Mouse (Mus musculus) mouse trophoblast stem cell (cell line): ENCODE measurements at regions not wholly inside any gene's neighbourhood (a gene's known extent, or its start where the extent isn't known, plus 50 kb on each side); places are given as distances from the start of the nearest gene placed in this dataset.

Experiments used
- in situ Hi-C, 2 experiments: fragments of 300-500 bp; cut with MseI, MboI; formaldehyde crosslinking; loops; 2 replicates in 1 of 2; 3 replicates in 1 of 2; pipeline ENCODE4 v1.15.1; 2025

- in situ Hi-C loops: no loop called here
These were observed 470.5 kb upstream of the Kif2a start for GRCm38 (mm10) chr13:107492448-107492847.

DNA sequence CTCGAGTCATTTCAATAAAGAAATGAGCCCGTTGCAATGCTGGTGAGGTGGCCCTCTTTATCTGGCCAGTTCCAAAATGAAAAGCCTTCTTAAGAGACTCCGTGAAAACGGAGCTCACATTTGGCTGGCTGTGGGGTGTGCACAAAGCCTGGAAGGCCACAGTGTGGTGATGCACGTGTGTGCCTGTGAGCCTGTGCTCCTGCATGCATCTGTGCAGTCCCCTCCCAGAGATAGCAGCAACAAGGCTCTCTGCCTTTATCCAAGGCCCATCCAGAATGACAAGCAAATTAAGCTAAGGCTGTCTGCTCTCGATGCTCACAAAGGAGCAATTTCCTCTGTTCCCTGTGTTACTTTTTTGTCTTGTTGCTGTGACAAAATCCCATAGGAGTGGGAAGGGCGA is 469.5 kb upstream of the Kif2a start:
- in situ Hi-C loops: no loop called here

- in situ Hi-C loops: no loop called here
These were observed 463.6 kb upstream of the Kif2a start for GRCm38 (mm10) chr13:107485400-107486017.

DNA sequence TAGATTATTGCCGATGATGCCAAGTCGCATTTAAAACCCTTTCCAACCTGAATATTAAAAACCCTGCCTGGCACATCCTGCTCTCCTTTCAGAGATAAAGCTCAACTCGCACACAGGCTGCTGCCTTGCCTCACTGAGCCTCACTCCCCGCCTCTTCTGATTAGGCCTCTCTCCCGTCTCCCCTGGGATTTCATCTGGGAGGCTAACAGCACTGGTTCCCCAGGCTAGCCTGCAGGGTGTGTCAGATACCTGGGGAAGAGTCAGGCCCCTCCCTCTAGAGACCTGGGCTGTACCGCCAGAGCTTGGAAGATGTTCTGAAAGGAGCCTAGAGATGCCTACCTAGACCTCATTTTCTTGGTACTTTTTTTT is 462.7 kb upstream of the Kif2a start:
- in situ Hi-C loops: no loop called here

- in situ Hi-C loops: no loop called here
These were observed 462.2 kb upstream of the Kif2a start for GRCm38 (mm10) chr13:107483967-107484629.

DNA sequence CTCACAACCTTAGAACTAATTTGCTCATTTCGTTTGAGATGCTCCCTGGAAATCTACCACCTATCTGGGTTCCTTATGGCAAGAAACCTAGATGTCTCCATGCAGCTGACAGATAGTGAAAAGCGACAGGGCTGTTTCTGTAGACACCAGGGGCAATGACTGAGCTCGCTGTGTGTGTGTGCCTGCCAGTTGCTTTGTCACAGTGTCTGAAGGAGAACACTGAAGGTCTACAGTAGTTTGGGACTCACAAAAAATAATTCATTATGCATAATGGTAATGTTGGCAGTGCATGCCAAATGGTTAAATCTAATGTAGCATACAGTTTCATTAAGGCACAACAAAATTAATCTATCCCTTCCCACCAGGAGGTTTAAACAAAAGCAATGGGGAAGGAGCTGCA is 453.2 kb upstream of the Kif2a start:
- in situ Hi-C loops: no loop called here

DNA sequence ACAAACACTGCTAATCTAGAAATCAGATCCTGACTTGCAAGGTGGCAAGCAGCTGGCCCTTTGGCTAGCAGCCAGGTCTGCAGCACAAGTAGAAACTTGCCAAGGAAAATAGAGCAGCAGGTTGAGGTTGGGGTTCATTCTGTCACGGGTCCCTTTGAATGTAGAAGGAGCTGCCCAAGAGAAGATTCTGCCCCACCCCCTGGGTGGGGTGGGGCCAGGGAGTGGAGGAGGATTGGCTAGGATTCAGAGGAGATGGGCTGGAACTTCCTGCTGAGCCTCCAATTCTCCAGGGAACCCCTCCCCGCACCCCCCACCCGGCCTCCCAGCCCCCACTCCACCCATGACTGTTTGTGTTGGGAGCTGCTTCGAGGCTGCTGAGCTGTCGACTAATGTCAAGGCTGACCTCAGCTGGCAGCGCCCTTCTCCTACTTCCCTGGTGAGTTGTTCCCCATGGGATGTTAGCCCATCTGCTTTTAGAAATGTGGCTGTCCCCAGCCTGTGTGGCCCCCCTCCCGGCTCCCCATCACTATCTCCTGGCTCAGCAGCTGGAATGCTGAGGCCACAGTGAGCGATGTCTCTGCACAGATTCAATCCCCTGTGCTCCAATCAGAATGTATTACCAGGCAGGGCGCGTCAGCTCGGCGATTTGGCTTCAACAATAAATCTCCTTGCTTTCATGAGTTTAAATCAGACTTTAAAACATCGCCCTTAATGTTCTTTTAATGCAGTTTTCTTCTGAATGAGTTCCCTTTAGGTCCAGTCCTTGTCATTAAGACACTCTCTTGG is 447.8 kb upstream of the Kif2a start:
- in situ Hi-C loops: no loop called here

DNA sequence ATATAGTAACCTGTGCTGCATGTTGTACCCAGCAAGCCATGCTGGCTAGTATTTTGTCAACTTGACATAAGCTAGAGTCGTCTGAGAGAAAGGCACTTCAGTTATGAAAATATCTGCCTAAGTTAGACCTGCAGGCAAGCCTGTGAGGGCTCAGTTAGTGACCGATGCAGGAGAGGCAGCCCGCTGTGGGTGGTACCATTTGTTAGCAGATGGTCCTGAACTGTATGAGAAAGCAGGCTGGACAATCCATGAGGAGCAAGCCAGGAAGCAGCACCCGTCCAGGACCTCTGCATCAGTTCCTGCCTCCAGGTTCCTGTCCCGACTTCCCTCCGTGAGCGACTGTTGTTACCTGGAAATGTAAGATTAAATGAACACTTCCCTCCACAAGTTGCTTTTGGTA is 440.9 kb upstream of the Kif2a start:
- in situ Hi-C loops: no loop called here

DNA sequence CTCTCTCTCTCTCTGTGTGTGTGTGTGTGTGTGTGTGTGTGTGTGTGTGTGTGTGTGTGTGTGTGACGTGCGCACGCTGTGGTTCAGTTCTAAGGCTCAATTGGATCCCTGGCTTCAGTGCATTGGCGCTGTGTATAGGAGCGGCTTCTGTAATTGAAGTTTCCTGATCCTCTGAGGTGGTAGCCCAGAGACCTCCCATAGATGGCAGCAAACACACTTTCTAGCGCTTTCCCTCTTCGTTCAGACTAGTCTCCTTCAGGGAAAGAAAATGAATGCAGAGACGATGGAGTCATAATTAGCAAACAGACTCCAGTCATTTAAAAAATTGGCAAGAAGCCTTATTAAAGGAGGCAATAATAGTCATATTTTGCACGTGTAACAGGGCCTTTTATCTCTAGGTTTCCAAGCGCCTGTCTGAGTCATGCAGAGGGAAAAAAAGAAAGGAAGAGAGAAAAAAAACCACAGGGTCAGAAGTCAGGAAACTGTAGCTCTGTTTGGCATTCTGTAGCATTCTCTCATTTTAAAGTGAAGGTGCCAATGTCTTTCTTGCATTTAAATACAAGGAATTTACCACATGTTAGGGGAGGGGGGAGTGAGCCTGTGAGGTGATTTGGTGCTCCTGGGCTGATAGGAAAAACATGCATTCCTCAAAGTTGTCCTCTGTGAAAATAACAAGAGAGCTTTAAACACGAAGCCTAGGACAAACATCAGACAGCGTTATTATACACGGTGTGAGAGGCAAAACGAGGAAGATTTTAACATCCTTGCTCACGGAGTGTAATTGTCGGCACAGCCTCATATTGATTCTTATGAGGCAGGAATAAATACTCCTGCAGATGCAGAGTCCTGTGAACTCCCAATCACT is 439.4 kb upstream of the Kif2a start:
- in situ Hi-C loops: no loop called here

DNA sequence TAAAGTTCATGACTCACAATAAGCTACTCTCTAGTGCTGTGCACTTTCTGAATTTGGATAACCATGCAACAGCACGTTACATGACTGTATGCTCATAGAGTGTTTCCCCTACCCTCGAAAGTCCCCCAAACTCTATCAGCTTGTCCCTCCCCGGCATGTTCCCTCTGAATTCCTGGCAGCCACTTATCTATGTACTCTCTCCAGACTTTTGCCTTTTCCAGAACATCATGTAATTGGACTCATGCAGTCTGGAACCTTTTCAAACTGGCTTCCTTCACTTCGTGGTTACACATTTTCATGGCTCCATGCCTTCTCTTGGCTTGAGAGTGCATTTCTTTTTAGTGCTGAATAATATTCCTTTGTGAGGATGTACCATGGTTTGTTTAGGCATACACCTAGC is 436.8 kb upstream of the Kif2a start:
- in situ Hi-C loops: no loop called here

DNA sequence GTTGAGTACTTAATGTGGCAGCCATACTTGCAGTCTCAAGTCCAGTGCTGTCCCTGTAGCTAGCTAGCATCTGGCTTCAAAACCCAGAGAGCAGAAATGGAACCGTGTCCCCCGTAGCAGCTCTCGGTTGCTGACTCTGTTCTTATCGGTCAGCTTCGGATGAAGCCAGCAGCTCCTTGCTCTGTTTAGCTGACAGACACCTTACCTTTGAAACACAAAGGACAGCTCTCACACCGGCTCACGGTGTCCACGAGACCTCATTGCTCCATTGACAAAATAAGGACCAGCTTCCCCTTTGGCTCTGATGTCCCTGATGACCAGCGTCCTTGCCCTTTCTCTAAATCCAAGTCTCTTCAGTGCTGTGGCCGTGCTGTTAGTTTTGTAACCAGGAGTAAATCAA is 435.3 kb upstream of the Kif2a start:
- in situ Hi-C loops: no loop called here

- in situ Hi-C loops: no loop called here
These were observed 434.5 kb upstream of the Kif2a start for GRCm38 (mm10) chr13:107456394-107456793.

GRCm38 (mm10) chr13:107449598-107450179 is 427.8 kb upstream of the Kif2a start:
- in situ Hi-C loops: no loop called here

DNA sequence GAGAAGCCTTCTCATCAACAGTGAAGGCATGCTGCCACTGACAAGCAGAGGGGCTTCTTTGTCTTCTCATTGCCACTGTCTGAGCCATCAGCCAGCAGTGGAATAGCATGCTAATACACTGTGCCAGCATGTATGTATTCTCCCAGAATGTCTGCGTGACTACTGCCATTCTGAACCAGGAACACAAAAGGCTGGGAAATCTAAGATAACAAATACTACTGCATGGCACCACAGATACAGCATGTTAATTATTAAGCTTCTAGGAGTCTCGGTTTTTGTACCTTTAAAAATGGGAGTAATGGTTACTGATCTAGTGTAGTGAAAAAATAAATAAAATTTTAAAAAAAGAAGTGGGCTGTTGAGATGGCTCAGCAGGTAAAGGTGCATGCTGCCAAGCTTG is 425.9 kb upstream of the Kif2a start:
- in situ Hi-C loops: no loop called here

DNA sequence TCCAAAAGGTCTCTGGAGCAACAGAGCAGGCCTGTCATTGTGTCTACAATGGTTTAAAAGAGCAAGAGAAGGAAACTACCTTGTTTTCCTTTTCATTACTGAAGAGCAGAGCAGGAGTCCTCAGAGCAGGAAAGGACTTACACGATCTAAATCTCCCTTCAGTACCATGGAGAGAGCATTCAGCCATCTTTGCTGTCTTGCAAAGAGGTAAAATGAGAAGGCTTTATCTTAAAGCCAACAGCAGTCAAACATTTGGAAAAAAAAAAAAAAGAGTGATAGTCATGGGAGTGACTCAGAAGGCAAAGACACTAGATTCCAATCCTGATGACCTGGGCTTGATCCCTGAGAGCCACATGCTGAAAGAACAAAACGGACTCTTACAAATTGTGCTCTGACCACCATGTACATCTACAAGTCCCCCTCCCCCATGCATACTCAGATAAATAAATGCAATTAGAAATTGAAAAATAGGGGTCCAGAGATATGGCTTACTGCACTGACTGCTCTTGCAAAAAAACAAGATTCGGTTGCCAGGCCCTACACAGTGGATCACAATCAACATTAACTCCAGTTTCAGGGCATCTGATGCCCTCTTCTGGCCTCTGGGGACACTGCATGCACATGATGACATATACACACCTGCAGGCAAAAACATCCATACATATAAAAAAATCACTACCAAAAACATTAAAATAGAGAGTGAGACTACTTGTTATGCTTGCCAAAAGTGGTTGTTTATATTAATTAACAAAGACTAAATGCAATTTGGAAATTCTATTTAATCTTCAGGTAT is 397.6 kb upstream of the Kif2a start:
- in situ Hi-C loops: no loop called here

DNA sequence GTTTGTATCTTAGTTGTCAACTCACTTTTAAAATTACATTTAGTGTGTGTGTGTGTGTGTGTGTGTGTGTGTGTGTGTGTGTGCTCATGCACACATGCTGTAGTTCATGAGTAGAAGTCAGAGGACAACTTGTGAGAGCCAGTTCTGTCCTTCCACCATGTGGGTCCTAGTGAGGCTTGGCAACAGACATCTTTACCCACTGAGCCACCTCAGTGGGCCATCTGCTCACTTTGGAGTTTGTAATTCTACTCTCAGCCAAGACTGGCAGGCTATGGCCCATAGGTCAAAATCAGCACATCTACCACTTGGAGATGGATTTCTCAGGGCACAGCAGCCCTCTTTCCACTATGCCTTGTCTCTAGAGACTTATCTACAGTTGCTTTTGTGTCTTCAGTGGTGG is 388.3 kb upstream of the Kif2a start:
- in situ Hi-C loops: no loop called here

DNA sequence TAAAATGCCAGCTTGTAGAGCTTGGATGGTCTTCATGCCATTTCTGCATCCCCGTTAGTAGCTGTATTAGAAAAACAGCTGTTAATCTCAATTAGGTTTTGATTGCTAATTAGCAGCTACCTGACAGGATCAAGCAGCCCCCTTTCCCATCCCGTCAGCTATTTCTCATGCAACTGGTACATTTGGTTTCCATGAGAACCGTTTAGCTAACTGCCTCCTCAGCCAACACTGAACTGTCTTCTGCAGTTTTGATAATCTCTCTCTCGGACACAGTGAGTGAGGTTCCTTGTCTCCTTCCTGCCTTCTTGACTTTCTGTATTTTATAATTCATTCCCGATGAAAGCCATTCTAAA is 385.7 kb upstream of the Kif2a start:
- in situ Hi-C loops: no loop called here

- in situ Hi-C loops: no loop called here
These were observed 385.2 kb upstream of the Kif2a start for GRCm38 (mm10) chr13:107406977-107407673.

DNA sequence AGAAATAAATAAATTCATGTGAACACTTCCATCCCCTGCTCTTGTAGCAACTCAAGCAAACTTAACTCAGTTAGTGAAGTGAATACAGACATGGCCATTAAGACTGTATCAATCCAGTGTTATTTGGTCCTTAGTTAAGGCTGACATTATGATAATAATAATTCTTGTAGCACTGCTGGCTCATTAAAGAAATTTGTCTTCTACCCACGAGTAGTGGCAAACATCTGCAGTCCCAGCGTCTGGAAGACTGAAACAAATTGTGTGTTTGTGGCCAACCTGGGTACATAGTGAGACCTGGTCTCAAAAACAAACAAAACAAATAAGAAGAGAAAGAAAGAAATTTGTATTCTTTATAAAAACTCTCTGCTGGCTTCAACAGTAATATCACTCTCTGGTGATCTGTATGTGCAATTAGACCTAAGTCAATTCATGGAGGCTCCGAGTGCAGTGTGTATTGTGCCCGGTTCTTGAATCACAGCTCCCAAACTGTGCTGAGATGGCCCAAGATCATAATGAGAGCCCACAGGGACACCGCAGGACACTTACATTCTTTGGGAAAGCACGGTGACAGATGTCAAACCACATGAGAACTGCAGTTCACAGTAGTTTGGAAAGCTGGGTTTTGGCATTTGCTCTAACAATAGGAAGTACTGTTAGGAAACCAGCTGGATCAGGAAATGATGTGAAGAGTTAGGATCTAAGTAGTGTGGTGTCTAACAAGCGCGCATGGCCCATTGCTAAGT is 376.9 kb upstream of the Kif2a start:
- in situ Hi-C loops: no loop called here

- in situ Hi-C loops: no loop called here
These were observed 374.1 kb upstream of the Kif2a start for GRCm38 (mm10) chr13:107396036-107396435.
